Mouse (Mus musculus): ENCODE measurements at regions not wholly inside any gene's neighbourhood (a gene's known extent, or its start where the extent isn't known, plus 50 kb on each side); places are given as distances from the start of the nearest gene placed in this dataset.

GRCm38 (mm10) chr9:97282090-97282489 lies 87.7 kb downstream of the Trim42 start:
- TF ChIP-seq CTCF (IDR thresholded peaks at IDR 0.05; ENCODE audit: low read depth), result no peak
- TF ChIP-seq EP300 (IDR thresholded peaks at IDR 0.05; ENCODE audit: low read depth), result no peak
